Mouse (Mus musculus): Measurements from ENCODE around the gene Abhd12b.
A peak's percentile ranks its signal among the peaks of the same experiment; 100 is the strongest.
"Not testable (repeated sequence)": the region's sequence is repeated elsewhere in the genome, so short reads cannot be mapped to it uniquely, and the experiment has no call there.

Abhd12b gene

DNA sequence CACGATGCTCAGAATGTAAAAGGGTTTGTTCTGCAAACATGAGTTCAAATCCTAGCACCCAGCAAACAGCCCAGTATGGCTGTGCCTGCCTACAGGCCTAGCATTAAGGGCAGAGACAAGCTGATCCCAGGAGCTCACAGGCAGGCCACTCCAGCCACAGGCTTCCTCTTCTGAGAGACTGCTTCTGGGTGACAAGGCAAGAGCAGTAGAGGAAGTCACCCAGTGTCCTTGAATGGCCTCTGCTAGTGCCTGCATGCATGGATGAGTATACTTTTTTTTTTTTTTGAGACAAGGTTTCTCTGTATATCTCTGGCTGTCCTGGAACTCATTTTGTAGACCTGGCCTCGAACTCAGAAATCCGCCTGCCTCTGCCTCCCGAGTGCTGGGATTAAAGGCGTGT lies 13.4 kb upstream of the Abhd12b start:
- DNase-seq = peak; percentile 30 to 39

DNA sequence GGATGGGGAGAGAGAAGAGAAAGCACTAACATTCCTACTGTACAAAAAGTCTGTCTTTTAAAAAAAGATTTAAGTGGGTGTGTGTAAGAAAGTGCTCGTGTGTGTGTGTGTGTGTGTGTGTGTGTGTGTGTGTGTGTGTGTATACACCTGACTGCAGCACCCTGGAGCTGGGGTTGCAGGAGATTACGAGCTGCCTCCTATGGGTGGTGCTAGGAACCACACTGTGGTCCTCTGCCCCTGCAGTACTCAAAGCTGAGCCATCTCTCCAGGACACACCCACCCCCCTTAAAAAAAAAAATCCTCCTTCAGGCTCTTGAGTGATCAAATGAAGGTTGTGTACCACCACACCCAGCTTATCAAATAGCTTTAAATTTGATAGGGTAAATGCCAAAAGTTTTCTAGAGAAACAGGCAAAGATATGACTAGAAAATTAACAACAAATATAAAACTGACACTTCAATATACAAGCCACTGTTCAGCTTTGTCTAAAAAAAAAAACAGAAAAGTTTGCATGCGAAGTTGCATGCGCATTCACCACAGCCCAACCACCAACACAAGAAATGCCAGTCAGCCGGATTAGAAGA lies 12.9 kb upstream of the Abhd12b start:
- no peak for DNase-seq

DNA sequence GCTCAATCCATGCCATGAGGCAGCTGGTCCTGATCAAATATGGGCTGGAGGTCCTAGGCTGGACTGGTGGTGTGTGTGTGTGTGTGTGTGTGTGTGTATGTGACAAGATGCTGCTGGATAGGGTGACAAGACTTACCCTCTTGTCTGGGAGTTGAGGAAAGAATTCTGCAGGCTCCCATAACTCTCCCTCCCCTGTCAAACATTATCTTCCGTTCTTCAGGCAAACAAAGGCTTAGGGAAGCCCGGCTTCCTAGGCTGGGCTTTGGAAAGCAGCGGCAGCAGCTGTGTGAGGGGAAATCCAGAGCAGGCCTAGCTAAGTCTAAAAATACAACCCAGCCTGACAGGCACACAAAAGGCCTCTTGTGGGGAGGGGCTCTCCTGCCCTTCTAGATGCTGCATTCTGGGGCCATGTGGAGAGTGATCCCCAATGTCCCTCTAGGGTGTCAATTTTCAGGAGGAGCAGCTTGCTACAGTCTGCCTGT lies 9.8 kb upstream of the Abhd12b start:
- peak; percentile 62 to 82 for DNase-seq

- peak; percentile 41 to 71 for DNase-seq
These were observed 9.1 kb upstream of the Abhd12b start for GRCm38 (mm10) chr12:70144637-70145448.

DNA sequence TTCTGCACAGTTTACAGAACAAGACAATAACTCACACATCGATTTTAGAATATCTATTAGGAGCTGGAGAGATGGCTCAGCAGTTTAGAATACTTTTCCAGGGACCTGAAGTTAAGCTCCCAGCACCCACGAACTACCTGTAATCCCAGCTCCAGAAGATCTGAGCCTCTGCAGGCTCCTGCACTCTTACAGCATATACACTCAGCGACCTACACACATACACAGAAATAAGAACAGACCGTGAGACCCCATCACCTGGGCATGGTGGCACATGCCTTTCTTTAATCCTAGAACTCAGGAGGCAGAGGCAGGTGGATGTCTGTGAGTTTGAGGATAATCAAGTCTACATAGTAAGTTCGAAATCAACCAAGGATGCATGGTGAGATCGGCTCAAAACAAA lies 8.4 kb upstream of the Abhd12b start:
- no peak for DNase-seq

- DNase-seq = peak in 1 of 2 experiments; percentile 39
These were observed 5.8 kb upstream of the Abhd12b start for GRCm38 (mm10) chr12:70147986-70148630.

- no peak for DNase-seq
These were observed 5.2 kb upstream of the Abhd12b start for GRCm38 (mm10) chr12:70148631-70149265.

GRCm38 (mm10) chr12:70156222-70156621 lies 2.3 kb downstream of the Abhd12b start:
- DNase-seq = no peak

- no peak for DNase-seq
These were observed 3.5 kb downstream of the Abhd12b start for GRCm38 (mm10) chr12:70157292-70158066.

GRCm38 (mm10) chr12:70161057-70161456 lies 7.1 kb downstream of the Abhd12b start:
- DNase-seq = no peak

DNA sequence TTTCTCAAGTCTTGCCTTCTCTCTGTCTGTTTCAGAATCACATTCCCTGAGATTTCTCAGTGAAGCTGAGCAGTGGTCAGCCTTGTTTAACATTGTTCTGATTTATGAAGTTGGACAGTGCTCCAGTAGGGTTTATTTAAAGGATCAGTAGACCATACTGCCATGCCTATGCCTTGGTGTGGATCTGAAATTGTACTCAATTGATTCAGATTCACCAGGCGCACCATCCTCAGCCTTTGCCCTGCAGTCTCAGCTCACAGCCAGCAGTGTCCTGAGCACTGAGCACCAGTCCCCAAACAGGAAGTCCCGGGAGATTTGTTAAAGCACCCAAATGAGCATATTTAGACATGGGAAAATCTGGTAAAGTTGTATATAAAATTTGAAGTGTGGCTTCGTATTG lies 10.8 kb downstream of the Abhd12b start:
- no peak for DNase-seq

GRCm38 (mm10) chr12:70167950-70168349 lies 14.0 kb downstream of the Abhd12b start:
- no peak for DNase-seq

- no peak for DNase-seq
These were observed 16.0 kb downstream of the Abhd12b start for GRCm38 (mm10) chr12:70169969-70170368.

GRCm38 (mm10) chr12:70183507-70183906 lies 29.6 kb downstream of the Abhd12b start:
- not testable (repeated sequence) for DNase-seq

DNA sequence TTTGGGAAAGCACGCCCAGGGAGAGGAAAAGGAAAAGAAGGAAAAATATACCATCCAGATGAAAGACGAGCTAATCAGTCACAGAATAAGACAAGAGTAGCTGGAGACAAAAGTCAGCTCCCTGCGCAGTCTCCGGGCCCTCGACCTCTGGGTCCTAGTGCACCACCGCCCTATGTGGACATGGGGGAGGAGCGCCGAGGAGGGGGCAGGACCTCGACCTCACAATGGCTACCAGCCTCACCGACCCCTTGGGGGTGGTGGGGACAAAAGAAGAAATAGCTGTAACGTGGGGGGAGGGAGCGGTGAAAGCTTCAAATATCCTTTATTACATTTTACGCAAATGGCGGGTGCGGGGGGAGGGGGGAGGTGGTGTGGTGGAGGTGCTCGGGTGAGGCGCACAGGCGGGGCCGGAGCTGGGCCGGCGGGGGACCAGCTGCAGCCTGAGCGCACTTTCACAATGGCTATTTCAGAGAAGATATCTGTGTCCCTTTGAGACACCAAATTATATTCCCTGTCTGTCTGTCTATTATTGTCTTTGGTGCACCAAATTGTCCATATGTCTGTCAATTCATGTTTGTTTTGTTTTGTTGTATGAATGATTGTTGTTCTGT lies 30.3 kb downstream of the Abhd12b start:
- no peak for DNase-seq

DNA sequence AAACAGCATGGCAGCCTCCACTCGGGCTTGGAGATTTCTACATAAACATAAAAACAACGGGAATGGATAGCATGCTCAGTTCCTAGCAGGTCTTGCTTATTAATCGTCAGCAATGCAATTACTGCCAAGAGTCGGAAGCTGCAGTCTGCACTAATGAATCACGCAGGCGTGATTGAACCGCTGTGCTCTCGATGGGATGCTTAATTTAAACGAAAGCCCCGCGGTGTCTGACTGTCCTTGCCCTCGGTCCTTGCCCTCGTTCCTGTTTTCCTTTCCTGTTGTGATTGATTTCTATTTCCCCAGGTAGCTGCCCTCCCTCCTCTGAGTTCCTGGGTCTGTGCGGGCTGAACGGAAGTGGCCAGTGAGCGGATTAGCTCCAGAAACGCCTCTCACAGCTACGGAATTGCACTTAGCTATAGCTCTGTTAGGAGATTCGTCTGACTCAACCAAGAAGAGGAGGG lies 38.4 kb downstream of the Abhd12b start:
- no peak for DNase-seq

DNA sequence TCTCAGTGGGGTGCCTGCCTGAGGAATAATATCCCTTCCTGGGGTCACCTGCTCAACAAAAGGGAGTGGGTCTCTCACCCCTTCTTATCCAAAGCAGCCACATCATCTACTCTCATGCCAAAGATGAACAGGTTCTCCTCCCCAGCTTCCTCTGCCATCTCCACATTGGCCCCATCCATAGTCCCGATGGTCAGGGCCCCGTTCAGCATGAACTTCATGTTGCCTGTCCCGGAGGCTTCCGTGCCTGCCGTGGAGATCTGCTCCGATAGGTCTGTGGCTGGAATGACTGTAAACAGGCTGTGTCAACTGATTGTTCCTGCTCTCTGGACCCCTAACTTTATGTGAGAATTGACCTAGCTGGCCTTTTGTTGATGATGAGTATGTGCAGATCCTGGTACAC lies 41.5 kb downstream of the Abhd12b start:
- no peak for DNase-seq

GRCm38 (mm10) chr12:70196341-70196740 lies 42.4 kb downstream of the Abhd12b start:
- DNase-seq = no peak

GRCm38 (mm10) chr12:70201926-70202529 lies 48.1 kb downstream of the Abhd12b start:
- no peak for DNase-seq

GRCm38 (mm10) chr12:70204433-70204832 lies 50.5 kb downstream of the Abhd12b start:
- DNase-seq = no peak

GRCm38 (mm10) chr12:70208214-70208613 lies 54.3 kb downstream of the Abhd12b start:
- DNase-seq = no peak

GRCm38 (mm10) chr12:70212501-70212900 lies 58.6 kb downstream of the Abhd12b start:
- no peak for DNase-seq
